Mouse (Mus musculus) c-Kit-positive CD71-negative TER-119-negative erythroid progenitor cells, embryonic 14.5 days (primary cell): ENCODE data around the gene Pgpep1.

Experiments used
- DNase-seq: peaks from one replicate; pipeline ENCODE4 v3.0.0-alpha.2; 2013; ENCODE audit warnings: low read depth

Pgpep1 gene

GRCm38 (mm10) chr8:70660273-70660725 is at the start of gene Pgpep1:
Gene Pgpep1 (minus strand): TSS chr8:70660388.
- DNase-seq: no peak

- no peak for DNase-seq
These were observed 49.6 kb upstream of the Pgpep1 start for GRCm38 (mm10) chr8:70709794-70710193.

- DNase-seq: no peak
These were observed 48.1 kb upstream of the Pgpep1 start for GRCm38 (mm10) chr8:70708281-70708680.

GRCm38 (mm10) chr8:70703287-70703686 is 43.1 kb upstream of the Pgpep1 start, which contains the start of gene Iqcn:
Gene Iqcn (plus strand): TSS chr8:70703457.
- DNase-seq: no peak

- DNase-seq: no peak
These were observed 42.6 kb upstream of the Pgpep1 start for GRCm38 (mm10) chr8:70702842-70703182.

- DNase-seq: no peak
These were observed 42.0 kb upstream of the Pgpep1 start for GRCm38 (mm10) chr8:70701982-70702841.

- no peak for DNase-seq
These were observed 41.1 kb upstream of the Pgpep1 start for GRCm38 (mm10) chr8:70701048-70701981.

GRCm38 (mm10) chr8:70700555-70700922 is 40.4 kb upstream of the Pgpep1 start:
- DNase-seq: no peak

GRCm38 (mm10) chr8:70699834-70700554 is 39.8 kb upstream of the Pgpep1 start:
- no peak for DNase-seq

GRCm38 (mm10) chr8:70699116-70699833 is 39.1 kb upstream of the Pgpep1 start:
- DNase-seq: no peak

GRCm38 (mm10) chr8:70698310-70699109 is 38.3 kb upstream of the Pgpep1 start, which contains the start of gene Jund:
Gene Jund (plus strand): TSS chr8:70698949.
- DNase-seq: peak; percentile 99

GRCm38 (mm10) chr8:70697366-70698250 is 37.4 kb upstream of the Pgpep1 start:
- no peak for DNase-seq

- DNase-seq: no peak
These were observed 36.8 kb upstream of the Pgpep1 start for GRCm38 (mm10) chr8:70696946-70697345.

- DNase-seq: no peak
These were observed 36.1 kb upstream of the Pgpep1 start for GRCm38 (mm10) chr8:70696019-70696885.

GRCm38 (mm10) chr8:70695318-70696018 is 35.3 kb upstream of the Pgpep1 start:
- DNase-seq: no peak

GRCm38 (mm10) chr8:70693636-70694035 is 33.4 kb upstream of the Pgpep1 start:
- DNase-seq: no peak

- DNase-seq: no peak
These were observed 31.6 kb upstream of the Pgpep1 start for GRCm38 (mm10) chr8:70691727-70692231.

GRCm38 (mm10) chr8:70691230-70691629 is 31.0 kb upstream of the Pgpep1 start:
- DNase-seq: no peak
